Mouse (Mus musculus): ENCODE data around the gene Tek. TPM values are rescaled to one million over a fixed set of nuclear protein-coding genes. Genes with fewer than 3 reads are reported as not detected.

Gene Tek
- polyA plus RNA-seq, 1 experiment from 2014 or later, result 6.0 TPM

- Histone ChIP-seq H3K9ac (no peak overlapping the region), H3K9me3 (no peaks in the 10 kb centered on the region), H3K36me3 (replicated peaks) (no peaks in the 10 kb centered on the region), H3K4me1 (no peaks in the 10 kb centered on the region), H3K27me3 (no peaks in the 10 kb centered on the region), H3K4me2 (no peak overlapping the region), H3K4me3 (replicated peaks) (no peak overlapping the region), H3K27ac (no peak overlapping the region)
- ATAC-seq (ENCODE audit: low FRiP score), result no peak
- 80% methylated on average over 6 of the region's 6 CpGs for WGBS
Observed at GRCm38 (mm10) chr4:94829924-94830386, 90.9 kb downstream of the Tek start.

- H3K9me3 ChIP-seq, result no peaks in the 10 kb centered on the region
- no peak overlapping the region for H3K9ac ChIP-seq
- no peaks in the 10 kb centered on the region for H3K27me3 ChIP-seq
- no peaks in the 10 kb centered on the region for H3K36me3 ChIP-seq (replicated peaks)
- H3K27ac ChIP-seq, result no peak overlapping the region
- no peak overlapping the region for H3K4me2 ChIP-seq
- no peaks in the 10 kb centered on the region for H3K4me1 ChIP-seq
- no peak for ATAC-seq (ENCODE audit: low FRiP score)
- H3K4me3 ChIP-seq (replicated peaks), result no peak overlapping the region
- 76% methylated on average over 7 of the region's 7 CpGs for WGBS
Observed at GRCm38 (mm10) chr4:94837061-94837460, 98.0 kb downstream of the Tek start.

GRCm38 (mm10) chr4:94853301-94853700 is 114.2 kb downstream of the Tek start:
- WGBS, result 92% methylated on average over 7 of the region's 7 CpGs

GRCm38 (mm10) chr4:94854270-94854669 is 115.2 kb downstream of the Tek start:
- Histone ChIP-seq H3K4me3 (replicated peaks) (no peak overlapping the region), H3K27me3 (no peaks in the 10 kb centered on the region), H3K4me2 (no peak overlapping the region), H3K27ac (no peak overlapping the region), H3K4me1 (no peaks in the 10 kb centered on the region), H3K9me3 (no peaks in the 10 kb centered on the region), H3K9ac (no peak overlapping the region), H3K36me3 (replicated peaks) (no peaks in the 10 kb centered on the region)
- no peak for ATAC-seq (ENCODE audit: low FRiP score)
- 90% methylated on average over 3 of the region's 3 CpGs for WGBS

More at GRCm38 (mm10) chr4:94853301-94853700, 114.2 kb downstream of the Tek start:
- no peak overlapping the region for H3K9ac ChIP-seq
- no peak overlapping the region for H3K4me2 ChIP-seq
- H3K27me3 ChIP-seq, result no peaks in the 10 kb centered on the region
- H3K27ac ChIP-seq, result no peak overlapping the region
- no peaks in the 10 kb centered on the region for H3K9me3 ChIP-seq
- no peaks in the 10 kb centered on the region for H3K4me1 ChIP-seq
- no peaks in the 10 kb centered on the region for H3K36me3 ChIP-seq (replicated peaks)
- H3K4me3 ChIP-seq (replicated peaks), result no peak overlapping the region
- no peak for ATAC-seq (ENCODE audit: low FRiP score)

DNA sequence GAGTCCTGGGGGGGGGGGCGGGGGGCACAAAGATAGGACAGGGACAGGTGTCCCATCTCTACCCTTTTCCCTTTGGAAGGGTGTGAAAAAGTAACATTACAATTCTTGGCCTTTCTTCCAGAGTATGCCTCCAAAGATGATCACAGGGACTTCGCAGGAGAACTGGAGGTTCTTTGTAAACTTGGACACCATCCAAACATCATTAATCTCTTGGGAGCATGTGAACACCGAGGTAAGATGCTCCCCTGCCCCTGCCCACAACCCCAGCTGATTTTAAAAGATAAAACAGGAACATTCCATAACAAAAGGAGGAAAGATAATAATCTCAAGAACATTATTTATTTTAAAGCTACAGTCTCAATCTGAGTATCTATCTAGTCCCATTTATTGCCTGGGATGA is 116.1 kb downstream of the Tek start:
- Histone ChIP-seq H3K27ac (no peak overlapping the region), H3K36me3 (replicated peaks) (no peaks in the 10 kb centered on the region), H3K27me3 (no peaks in the 10 kb centered on the region), H3K9ac (no peak overlapping the region), H3K4me1 (no peaks in the 10 kb centered on the region), H3K4me2 (no peak overlapping the region), H3K9me3 (no peaks in the 10 kb centered on the region), H3K4me3 (replicated peaks) (no peak overlapping the region)
- ATAC-seq (ENCODE audit: low FRiP score), result no peak
- 83% methylated on average over 3 of the region's 3 CpGs for WGBS

- Histone ChIP-seq H3K4me3 (replicated peaks) (no peak overlapping the region), H3K9ac (no peak overlapping the region), H3K4me2 (no peak overlapping the region), H3K36me3 (replicated peaks) (no peaks in the 10 kb centered on the region), H3K9me3 (no peaks in the 10 kb centered on the region), H3K27me3 (no peaks in the 10 kb centered on the region), H3K4me1 (no peaks in the 10 kb centered on the region), H3K27ac (no peak overlapping the region)
- ATAC-seq (ENCODE audit: low FRiP score), result no peak
- WGBS, result 36% methylated on average over 2 of the region's 2 CpGs
Observed at GRCm38 (mm10) chr4:94900744-94901143, 161.7 kb downstream of the Tek start.

GRCm38 (mm10) chr4:94901780-94902179 is 162.7 kb downstream of the Tek start:
- ATAC-seq (ENCODE audit: low FRiP score), result no peak

More at GRCm38 (mm10) chr4:94901780-94902179, 162.7 kb downstream of the Tek start:
- 77% methylated on average over 3 of the region's 3 CpGs for WGBS
- no peaks in the 10 kb centered on the region for H3K4me1 ChIP-seq
- no peak overlapping the region for H3K4me3 ChIP-seq (replicated peaks)
- no peaks in the 10 kb centered on the region for H3K9me3 ChIP-seq
- no peaks in the 10 kb centered on the region for H3K36me3 ChIP-seq (replicated peaks)
- no peaks in the 10 kb centered on the region for H3K27me3 ChIP-seq
- no peak overlapping the region for H3K9ac ChIP-seq
- no peak overlapping the region for H3K27ac ChIP-seq
- H3K4me2 ChIP-seq, result no peak overlapping the region

Other genes starting within 250 kb of the Tek start
- 0.55 and 1.4 TPM in 2 replicates for gene Gm10306, start 182.7 kb upstream of the Tek start, polyA plus RNA-seq (2016; fragmentation: Nextera tagmentation; extraction: Ambion mirVana)
- 34.2 and 35.4 TPM in 2 replicates for gene Caap1, start 182.5 kb upstream of the Tek start, polyA plus RNA-seq (2016; fragmentation: Nextera tagmentation; extraction: Ambion mirVana)
- gene Plaa, start 136.0 kb upstream of the Tek start, polyA plus RNA-seq (2016; fragmentation: Nextera tagmentation; extraction: Ambion mirVana), result 98.6 TPM in 2 replicates
- gene Ift74, start 124.8 kb upstream of the Tek start, polyA plus RNA-seq (2016; fragmentation: Nextera tagmentation; extraction: Ambion mirVana), result 64.0 and 66.0 TPM in 2 replicates
- 0.90 and 1.1 TPM in 2 replicates for gene Lrrc19, start 89.1 kb upstream of the Tek start, polyA plus RNA-seq (2016; fragmentation: Nextera tagmentation; extraction: Ambion mirVana)
- gene Eqtn, start 189.6 kb downstream of the Tek start, polyA plus RNA-seq (2016; fragmentation: Nextera tagmentation; extraction: Ambion mirVana), result 0.18 TPM in 1 of 2 replicates, not detected in the other
- 33.6 and 34.8 TPM in 2 replicates for gene Mysm1, start 239.8 kb downstream of the Tek start, polyA plus RNA-seq (2016; fragmentation: Nextera tagmentation; extraction: Ambion mirVana)